Mouse (Mus musculus) embryonic facial prominence, embryonic 11.5 days (tissue): Measurements from ENCODE around the gene Ppp1r15b. TPM values are rescaled to one million over a fixed set of nuclear protein-coding genes. Genes with fewer than 3 reads are reported as not detected.

Source experiments
- ATAC-seq: fragments of 200-750 bp; cut with Nextera tagmentation; replicated peaks from 2 replicates; pipeline ENCODE4 v1.8.0; 2017; ENCODE audit warnings: low read depth; ENCODE audit not compliant: insufficient number of reproducible peaks, low FRiP score, low TSS enrichment
- DNase-seq: peaks from one replicate; pipeline ENCODE4 v3.0.0-alpha.2; 2015; ENCODE audit warnings: low spot score
- H3K27ac ChIP-seq: fragments of 300-500 bp; sonication (generic); replicated peaks from 2 replicates; pipeline ENCODE4 v1.5.1; 2014; ENCODE audit warnings: mild to moderate bottlenecking, low read depth, low read length, control low read depth
- H3K27me3 ChIP-seq: fragments of 300-500 bp; sonication (generic); 2 replicates; pipeline ENCODE4 v1.6.1; 2014; ENCODE audit warnings: mild to moderate bottlenecking, low read length, moderate library complexity, mixed read lengths; ENCODE audit not compliant: control insufficient read depth, insufficient read depth
- H3K36me3 ChIP-seq: fragments of 300-500 bp; sonication (generic); replicated peaks from 2 replicates; pipeline ENCODE4 v1.6.1; 2014; ENCODE audit warnings: low read depth, mild to moderate bottlenecking, low read length, moderate library complexity, mixed read lengths; ENCODE audit not compliant: control insufficient read depth, insufficient read depth
- H3K4me1 ChIP-seq: fragments of 300-500 bp; sonication (generic); 2 replicates; pipeline ENCODE4 v1.6.1; 2014; ENCODE audit warnings: low read length, mixed read lengths; ENCODE audit not compliant: control insufficient read depth, insufficient read depth
- H3K4me2 ChIP-seq: fragments of 300-500 bp; sonication (generic); 2 replicates; pipeline ENCODE4 v1.6.1; 2014; ENCODE audit warnings: low read depth, mild to moderate bottlenecking, control low read depth, low read length, moderate library complexity
- H3K4me3 ChIP-seq: fragments of 300-500 bp; sonication (generic); 2 replicates; pipeline ENCODE4 v1.5.1; 2014; ENCODE audit warnings: low read depth, low read length, control low read depth
- H3K9ac ChIP-seq: fragments of 300-500 bp; sonication (generic); replicated peaks from 2 replicates; pipeline ENCODE4 v1.6.1; 2014; ENCODE audit warnings: mild to moderate bottlenecking, control low read depth, low read length
- H3K9me3 ChIP-seq: fragments of 300-500 bp; sonication (generic); replicated peaks from 2 replicates; pipeline ENCODE4 v1.6.1; 2016; ENCODE audit warnings: mild to moderate bottlenecking, low read length, inconsistent platforms, mixed read lengths; ENCODE audit not compliant: control insufficient read depth
- WGBS: fragments of 180-500 bp; shearing (Covaris S2); extraction: QIAGEN DNeasy Blood & Tissue Kit; methylation state at CpG from one replicate; pipeline ENCODE4 v1.1.7; 2014; 5-methylcytosine and 5-hydroxymethylcytosine counted together
- polyA plus RNA-seq: library from polyadenylated mRNA; unstranded; fragments of >200 nt; fragmentation: Nextera tagmentation; extraction: Ambion mirVana; gene quantifications from 2 replicates; pipeline ENCODE4 v1.2.1, GENCODE M21; 2014

Gene Ppp1r15b
- polyA plus RNA-seq, 1 experiment from 2014 or later, result 42.1 TPM

- no peak overlapping the region for H3K27ac ChIP-seq
- H3K9ac ChIP-seq, result peak overlapping the region; percentile 26
- peak overlapping the region; percentile 46 for H3K4me3 ChIP-seq
- H3K4me1 ChIP-seq, result no peaks in the 10 kb centered on the region; the same call in 1 of the 2 replicates
- peak; percentile 78 for ATAC-seq
- H3K27me3 ChIP-seq, result peaks cover 15% of the 10 kb centered on the region
- no peaks in the 10 kb centered on the region for H3K36me3 ChIP-seq
- H3K4me2 ChIP-seq, result peak overlapping the region; percentile 64
- DNase-seq, result peak; percentile 88
- no peaks in the 10 kb centered on the region for H3K9me3 ChIP-seq
- WGBS, result under 1% methylated on average over 31 of the region's 31 CpGs
Measured at GRCm38 (mm10) chr1:133181072-133182015, 50.4 kb downstream of the Ppp1r15b start.

GRCm38 (mm10) chr1:133182016-133182705, 51.2 kb downstream of the Ppp1r15b start:
- H3K4me3 ChIP-seq, result peak overlapping the region; percentile 46
- DNase-seq, result peak; percentile 62
- H3K9ac ChIP-seq, result peak overlapping the region; percentile 51
- H3K36me3 ChIP-seq, result no peaks in the 10 kb centered on the region
- H3K27me3 ChIP-seq, result peaks cover 15% of the 10 kb centered on the region
- no peaks in the 10 kb centered on the region for H3K9me3 ChIP-seq
- under 1% methylated on average over 20 of the region's 25 CpGs for WGBS
- ATAC-seq, result peak; percentile 25
- H3K4me2 ChIP-seq, result peak overlapping the region; percentile 64
- no peaks in the 10 kb centered on the region; the same call in 1 of the 2 replicates for H3K4me1 ChIP-seq
- H3K27ac ChIP-seq, result peak overlapping the region; percentile 41

GRCm38 (mm10) chr1:133182706-133183095, 51.8 kb downstream of the Ppp1r15b start:
- ATAC-seq (peak; percentile 12), DNase-seq (peak; percentile 35)
- WGBS, result 2% methylated on average over 16 of the region's 16 CpGs
- Histone ChIP-seq H3K27ac (peak overlapping the region; percentile 41), H3K36me3 (no peaks in the 10 kb centered on the region), H3K9ac (peak overlapping the region; percentile 51), H3K4me2 (peak overlapping the region; percentile 64), H3K4me3 (peak overlapping the region; percentile 46), H3K4me1 (no peaks in the 10 kb centered on the region; the same call in 1 of the 2 replicates), H3K9me3 (no peaks in the 10 kb centered on the region), H3K27me3 (peaks cover 15% of the 10 kb centered on the region)

GRCm38 (mm10) chr1:133183141-133183925, 52.4 kb downstream of the Ppp1r15b start:
- peak; percentile 35 for DNase-seq
- Histone ChIP-seq H3K4me3 (peak overlapping the region; percentile 46), H3K36me3 (no peaks in the 10 kb centered on the region), H3K4me2 (peak overlapping the region; percentile 64), H3K27me3 (peaks cover 15% of the 10 kb centered on the region), H3K9ac (no peak overlapping the region; the same call in 1 of the 2 replicates), H3K27ac (peak overlapping the region; percentile 57), H3K9me3 (no peaks in the 10 kb centered on the region), H3K4me1 (peaks cover 3% of the 10 kb centered on the region)
- ATAC-seq, result no peak
- WGBS, result 20% methylated on average over 16 of the region's 16 CpGs

GRCm38 (mm10) chr1:133187948-133188680, 57.2 kb downstream of the Ppp1r15b start:
- Histone ChIP-seq H3K4me1 (peaks cover 3% of the 10 kb centered on the region; the same call in 1 of the 2 replicates), H3K9ac (no peak overlapping the region), H3K27me3 (no peaks in the 10 kb centered on the region; the same call in 1 of the 2 replicates), H3K36me3 (no peaks in the 10 kb centered on the region), H3K27ac (no peak overlapping the region), H3K4me3 (no peak overlapping the region), H3K9me3 (no peaks in the 10 kb centered on the region), H3K4me2 (no peak overlapping the region; the same call in 1 of the 2 replicates)
- 6% methylated on average over 4 of the region's 4 CpGs for WGBS
- DNase-seq, result peak; percentile 76
- peak; percentile 92 for ATAC-seq

GRCm38 (mm10) chr1:133188719-133189118, 57.8 kb downstream of the Ppp1r15b start:
- Histone ChIP-seq H3K27me3 (no peaks in the 10 kb centered on the region), H3K9ac (no peak overlapping the region), H3K27ac (no peak overlapping the region), H3K36me3 (no peaks in the 10 kb centered on the region), H3K4me3 (no peak overlapping the region), H3K4me1 (peaks cover 3% of the 10 kb centered on the region; the same call in 1 of the 2 replicates), H3K9me3 (no peaks in the 10 kb centered on the region), H3K4me2 (no peak overlapping the region)
- DNase-seq (no peak), ATAC-seq (no peak)
- 88% methylated on average over 8 of the region's 8 CpGs for WGBS
